Mouse (Mus musculus) heart, postnatal 10 days (tissue): ENCODE measurements at regions not wholly inside any gene's neighbourhood (a gene's known extent, or its start where the extent isn't known, plus 50 kb on each side); places are given as distances from the start of the nearest gene placed in this dataset.

Experiments
- DNase-seq, 2 experiments: peaks; one replicate each; pipeline ENCODE4 v3.0.0; 2021
- intact Hi-C: fragments of 180-260 bp; cut with DNase I; formaldehyde crosslinking; loops from one replicate; pipeline ENCODE4 v1.15.1; 2025

- intact Hi-C loops: no loop called here
- DNase-seq: no peak
Measured at GRCm38 (mm10) chr16:9469394-9469793, 526.0 kb downstream of the Grin2a start.

GRCm38 (mm10) chr16:9485291-9485690 is 510.1 kb downstream of the Grin2a start:
- DNase-seq: no peak
- intact Hi-C loops: no loop called here

- no peak for DNase-seq
- intact Hi-C loops: no loop called here
Measured at GRCm38 (mm10) chr16:9498301-9498700, 497.1 kb downstream of the Grin2a start.

- intact Hi-C loops: no loop called here
- peak; percentile 36 to 40 for DNase-seq
Measured at GRCm38 (mm10) chr16:9501713-9502112, 493.6 kb downstream of the Grin2a start.

GRCm38 (mm10) chr16:9509666-9510065 is 485.7 kb downstream of the Grin2a start:
- no peak for DNase-seq
- intact Hi-C loops: no loop called here

- intact Hi-C loops: no loop called here
- DNase-seq: no peak
Measured at GRCm38 (mm10) chr16:9514538-9514937, 480.8 kb downstream of the Grin2a start.
